Mouse (Mus musculus) megakaryocyte progenitor cell, adult 5-6 weeks (primary cell): ENCODE results near the gene Ppp2r5b. TPM values are rescaled to one million over a fixed set of nuclear protein-coding genes. Genes with fewer than 3 reads are reported as not detected.

Source experiments
- ATAC-seq: replicated peaks from 2 replicates; pipeline ENCODE4 v1.8.0; 2016; ENCODE audit warnings: mild to moderate bottlenecking, moderate TSS enrichment, inconsistent platforms; ENCODE audit not compliant: poor library complexity
- total RNA-seq, 2 experiments: library from RNA; stranded (forward) in 1 of 2; stranded (reverse) in 1 of 2; fragments of 157-497, 149-512 nt in 1 of 2; fragments of 200-1000 nt in 1 of 2; gene quantifications; 2 replicates each; pipeline versions ENCODE4 v1.2.3 to v1.2.4; 2015 to 2017

Ppp2r5b gene
- total RNA-seq, 2 experiments from 2014 or later, result 2.3 to 2.8 TPM

DNA sequence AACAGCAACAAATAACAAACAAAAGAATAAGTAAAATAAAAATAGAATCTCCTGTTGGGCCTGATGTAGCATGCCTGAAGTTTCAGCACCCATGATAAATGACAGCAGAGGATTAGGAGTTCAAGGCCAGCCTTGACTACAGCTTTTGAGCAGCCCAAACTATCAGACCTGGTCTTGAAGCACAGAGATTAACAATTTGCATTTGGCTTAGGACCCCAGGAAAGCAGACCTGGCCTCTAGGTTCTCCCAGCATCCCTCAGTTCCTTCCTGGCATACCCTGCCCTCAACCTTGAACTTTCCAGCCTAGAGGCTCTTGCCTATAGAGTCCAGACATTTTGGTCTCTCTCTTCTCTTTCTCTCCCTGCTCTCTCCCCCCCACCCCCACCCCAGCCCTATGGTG lies 3.1 kb upstream of the Ppp2r5b start:
- ATAC-seq, result no peak

DNA sequence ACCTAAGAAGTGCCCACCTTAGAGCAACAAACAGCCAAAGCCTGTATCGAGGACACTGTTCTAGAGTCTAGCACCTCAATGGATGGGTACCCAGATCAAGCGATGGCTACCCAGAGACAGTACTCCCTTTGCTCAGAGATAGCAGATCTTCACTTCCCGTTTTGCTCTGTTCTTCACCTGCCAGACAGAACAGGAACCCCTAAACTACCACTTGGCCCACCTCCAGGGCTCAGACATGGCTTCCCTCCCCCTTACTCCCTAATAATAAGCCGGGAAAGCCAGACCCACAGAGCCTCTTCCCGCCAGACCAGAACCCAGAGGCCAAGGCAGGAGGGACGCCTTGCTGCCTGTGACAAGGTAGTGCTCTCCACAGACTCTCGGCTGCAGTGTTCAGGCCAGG lies 1.2 kb upstream of the Ppp2r5b start:
- no peak for ATAC-seq

DNA sequence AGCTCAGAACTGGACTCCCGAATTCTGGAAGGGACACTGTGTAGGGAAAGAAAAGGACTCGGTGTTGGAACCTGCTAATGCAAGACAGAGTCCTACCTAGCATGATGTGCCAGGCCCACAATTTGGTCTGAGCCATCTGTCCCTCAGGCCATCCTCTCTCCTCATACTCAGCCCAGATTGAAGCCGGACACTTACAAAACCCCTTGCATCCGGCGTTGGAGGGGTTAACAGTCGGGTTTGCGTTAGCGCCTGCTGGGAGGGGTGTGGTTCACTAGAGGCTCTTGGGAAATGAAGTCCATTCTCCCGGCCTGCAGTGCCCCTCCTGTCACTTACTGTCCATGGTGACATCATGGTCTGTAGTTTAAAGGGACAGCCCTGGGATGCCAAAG lies 375 bp upstream of the Ppp2r5b start:
- peak; percentile 85 for ATAC-seq

DNA sequence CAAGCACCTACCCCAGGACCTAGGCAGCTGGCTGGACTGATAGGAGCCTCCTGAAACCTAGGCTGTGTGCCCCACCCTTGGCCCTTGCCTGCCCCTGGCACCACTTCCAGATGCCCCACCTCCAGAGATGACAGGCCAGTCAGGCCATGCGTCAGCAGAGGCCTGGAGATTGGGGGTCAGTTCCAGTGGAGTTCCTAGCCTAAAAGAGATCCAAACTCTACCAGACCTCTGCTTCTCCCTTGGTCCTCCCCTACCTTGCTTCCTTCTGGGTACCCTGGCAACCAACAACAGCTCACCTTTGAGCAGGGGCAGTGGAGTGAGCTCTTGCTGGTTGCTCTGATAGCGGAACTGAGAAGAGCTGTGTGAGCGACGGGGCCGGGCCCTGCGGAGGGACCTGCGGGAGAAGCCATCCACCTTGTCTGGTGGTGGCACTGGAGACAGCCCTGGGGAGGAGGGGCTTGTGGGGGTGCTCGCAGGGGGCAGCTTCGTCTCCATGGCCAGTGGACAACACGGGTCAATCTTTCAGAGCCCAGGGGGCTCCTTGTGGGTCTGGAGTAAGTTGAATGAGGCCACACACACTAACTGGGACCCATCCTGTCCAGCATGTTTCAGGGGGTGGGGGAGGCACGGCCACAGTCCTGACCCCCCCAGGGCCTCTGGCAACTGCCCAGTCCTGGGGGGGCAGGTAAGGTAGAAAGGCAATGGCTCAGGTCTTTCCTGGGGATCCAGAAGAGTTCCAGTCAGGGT lies 1.2 kb downstream of the Ppp2r5b start:
- peak; percentile 51 for ATAC-seq

DNA sequence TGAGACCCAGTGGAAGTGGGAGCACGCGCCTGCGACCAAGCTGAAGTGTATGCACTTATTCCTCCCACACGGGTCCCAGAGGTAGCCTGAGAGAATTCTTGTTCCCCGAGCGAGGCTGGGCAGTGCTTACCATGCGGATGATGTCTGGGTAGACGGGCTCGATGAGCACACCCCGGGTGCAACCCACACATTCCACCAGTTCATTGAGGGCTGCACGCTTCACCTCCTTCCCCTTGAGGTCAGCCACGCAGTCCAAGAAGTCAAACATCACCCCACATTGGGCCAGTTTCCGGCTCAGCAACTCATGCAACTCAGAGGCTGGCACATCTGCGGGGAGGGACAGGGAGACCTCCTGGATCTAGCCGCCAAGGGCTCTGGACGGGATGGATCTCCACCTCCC lies 2.0 kb downstream of the Ppp2r5b start:
- no peak for ATAC-seq

DNA sequence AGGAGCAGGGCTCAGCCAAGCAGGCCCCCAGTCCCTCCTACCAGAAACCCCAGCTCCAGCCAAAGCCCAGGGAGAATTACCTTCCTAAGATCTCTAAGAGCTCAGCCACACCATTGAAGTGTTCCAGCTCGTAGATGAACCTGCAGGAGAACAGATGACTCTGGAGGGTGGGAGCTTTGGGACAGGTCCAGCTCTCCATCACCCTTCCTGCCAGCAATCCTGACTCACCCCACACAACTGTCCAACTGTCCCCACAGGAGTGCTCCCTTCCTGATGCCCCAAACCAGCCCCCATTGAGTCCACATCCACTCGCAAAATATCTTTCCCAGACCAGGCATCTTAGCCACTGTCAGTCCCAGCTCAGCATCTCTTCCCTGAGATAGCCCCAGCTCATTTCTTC lies 4.6 kb downstream of the Ppp2r5b start:
- no peak for ATAC-seq

DNA sequence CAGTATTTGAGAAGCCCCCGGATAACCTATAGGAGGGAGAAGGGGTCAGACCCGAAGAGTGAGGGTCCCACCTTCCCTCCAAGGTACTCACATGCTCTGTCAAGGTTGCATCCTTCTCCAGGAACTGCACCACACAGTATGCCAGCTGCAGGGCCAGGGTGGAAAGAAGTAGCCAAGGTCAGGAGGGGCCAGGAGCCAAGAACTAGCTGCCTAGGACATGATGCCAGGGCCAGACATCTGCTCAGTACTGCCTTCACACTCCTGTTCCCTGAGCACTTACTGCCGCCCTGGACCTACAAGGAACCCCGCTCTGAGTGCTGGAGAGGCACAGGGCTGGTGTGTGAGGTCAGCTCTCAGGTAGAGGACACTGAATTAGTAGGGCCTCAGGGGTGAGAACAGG lies 5.3 kb downstream of the Ppp2r5b start:
- ATAC-seq, result no peak

DNA sequence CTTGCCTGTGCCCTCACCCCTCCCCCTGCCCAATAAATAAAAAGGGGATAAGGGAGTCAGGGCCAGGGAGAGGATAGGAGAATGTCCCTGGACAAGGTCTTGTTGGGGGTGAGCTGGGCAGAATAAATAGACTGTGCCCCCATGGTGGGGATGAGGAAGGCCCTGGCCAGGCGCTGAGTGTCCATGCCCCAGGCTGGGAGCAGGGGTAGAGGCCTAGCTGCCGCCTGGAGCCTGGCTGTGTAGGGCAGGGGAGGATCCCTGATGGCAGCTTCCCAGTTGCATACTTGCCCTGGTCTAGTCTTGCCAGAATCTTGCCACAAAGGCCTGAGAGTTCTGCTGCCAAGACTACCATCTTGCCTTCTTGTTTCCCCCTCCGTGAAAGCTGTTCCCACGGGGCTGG lies 7.8 kb downstream of the Ppp2r5b start:
- no peak for ATAC-seq

DNA sequence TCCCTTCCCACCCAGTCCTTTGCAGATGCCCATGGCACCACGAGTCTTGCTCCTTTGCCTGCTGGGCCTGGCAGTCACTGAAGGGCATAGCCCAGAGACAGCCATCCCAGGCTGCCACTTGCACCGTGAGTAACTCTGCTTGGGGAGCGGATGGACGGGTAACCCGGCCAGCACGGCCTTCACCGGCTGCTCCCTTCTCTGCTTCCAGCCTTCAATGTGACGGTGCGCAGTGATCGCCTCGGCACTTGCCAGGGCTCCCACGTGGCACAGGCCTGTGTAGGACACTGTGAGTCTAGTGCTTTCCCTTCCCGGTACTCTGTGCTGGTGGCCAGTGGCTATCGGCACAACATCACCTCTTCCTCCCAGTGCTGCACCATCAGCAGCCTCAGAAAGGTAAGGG lies 8.9 kb downstream of the Ppp2r5b start:
- ATAC-seq, result no peak

DNA sequence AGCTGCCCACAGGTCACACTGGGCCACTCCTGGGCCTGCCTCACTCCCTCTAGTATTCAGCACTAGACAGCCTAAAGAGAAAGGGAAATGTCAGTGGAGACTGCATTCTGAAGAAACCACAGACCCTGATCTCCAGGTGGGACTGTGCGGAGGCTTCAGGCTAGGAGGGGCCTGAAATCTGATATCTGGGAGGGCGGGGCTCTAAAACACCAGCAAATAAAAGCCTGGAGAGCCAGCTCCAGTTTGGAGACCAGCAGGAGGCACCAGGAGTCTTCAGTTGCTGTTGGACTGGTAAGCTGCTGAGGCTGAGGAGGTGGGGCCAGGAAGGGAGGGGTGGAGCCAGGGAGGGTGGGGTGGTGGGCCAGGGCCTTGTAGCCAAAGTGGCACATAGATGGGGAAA lies 9.5 kb downstream of the Ppp2r5b start, which contains the start of gene Gpha2:
TSS of gene Gpha2 (plus strand) at position 246 of the 400 bp plus-strand sequence.
- peak; percentile 57 for ATAC-seq

DNA sequence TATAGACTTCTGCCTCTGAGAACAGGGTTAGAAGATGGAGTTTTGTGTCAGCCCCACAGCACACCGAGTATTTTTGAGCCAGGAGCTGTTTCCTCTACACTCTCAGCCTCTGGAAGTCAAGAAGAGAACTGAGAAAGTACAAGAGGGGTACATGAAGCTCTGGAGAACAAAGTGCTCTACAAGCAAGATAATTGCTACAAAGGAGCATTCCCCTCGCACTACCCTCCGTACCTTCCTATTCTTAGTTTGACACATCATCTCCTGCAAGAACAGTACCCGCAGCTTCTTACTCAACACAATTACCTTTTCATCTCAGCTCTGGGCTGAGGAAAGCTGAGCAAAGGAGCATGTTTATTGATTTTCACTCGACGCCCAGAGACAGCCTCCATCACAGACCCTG lies 17.1 kb downstream of the Ppp2r5b start:
- ATAC-seq, result no peak

DNA sequence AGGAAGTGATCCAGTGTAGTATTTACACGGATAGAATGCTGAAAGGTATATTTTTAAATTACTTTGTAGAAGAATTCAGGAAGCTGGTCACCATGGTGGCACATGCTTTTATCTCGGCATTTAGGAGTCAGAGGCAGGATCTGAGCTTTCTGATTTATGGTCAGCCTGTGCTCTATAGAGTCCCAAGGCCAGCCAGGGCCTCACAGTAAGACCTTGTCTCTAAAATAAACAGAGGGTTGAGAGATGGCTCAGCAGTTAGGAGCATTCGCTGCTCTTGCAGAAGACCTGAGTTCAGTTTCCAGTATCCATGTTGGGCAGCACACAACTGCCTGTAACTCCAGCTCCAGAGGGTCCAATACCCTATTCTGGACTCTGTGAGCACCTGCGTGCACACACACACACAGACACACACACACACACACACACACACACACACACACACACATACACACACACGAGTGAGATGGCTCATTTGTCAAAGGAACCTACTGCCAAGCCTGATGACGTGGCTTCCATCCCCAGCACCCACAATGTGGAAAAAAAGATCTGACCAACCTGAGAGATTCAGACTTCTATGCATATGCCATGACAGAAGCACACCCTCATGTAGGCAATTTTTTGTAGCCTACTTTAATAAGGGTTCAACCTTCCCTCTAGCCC lies 19.5 kb downstream of the Ppp2r5b start:
- ATAC-seq, result no peak

DNA sequence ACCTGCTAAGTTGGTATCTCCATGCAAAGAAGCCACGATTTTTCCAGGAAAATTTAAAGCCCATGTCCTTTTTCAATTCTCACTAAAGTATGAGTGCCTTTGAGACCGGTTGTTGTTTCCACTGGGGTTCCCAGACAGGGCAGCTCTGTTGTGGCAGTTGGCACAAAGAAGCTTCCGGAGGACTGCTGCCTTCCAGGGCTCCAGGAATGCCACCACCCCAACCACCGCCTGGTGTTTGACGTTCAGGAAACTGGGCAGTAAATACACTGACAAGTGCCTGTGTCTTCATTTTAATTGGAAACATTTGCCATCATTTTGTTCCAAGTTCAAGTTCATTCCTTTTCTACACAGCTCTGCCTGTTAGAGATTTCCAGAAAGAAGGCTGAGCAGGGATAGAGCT lies 29.0 kb downstream of the Ppp2r5b start:
- ATAC-seq, result no peak

DNA sequence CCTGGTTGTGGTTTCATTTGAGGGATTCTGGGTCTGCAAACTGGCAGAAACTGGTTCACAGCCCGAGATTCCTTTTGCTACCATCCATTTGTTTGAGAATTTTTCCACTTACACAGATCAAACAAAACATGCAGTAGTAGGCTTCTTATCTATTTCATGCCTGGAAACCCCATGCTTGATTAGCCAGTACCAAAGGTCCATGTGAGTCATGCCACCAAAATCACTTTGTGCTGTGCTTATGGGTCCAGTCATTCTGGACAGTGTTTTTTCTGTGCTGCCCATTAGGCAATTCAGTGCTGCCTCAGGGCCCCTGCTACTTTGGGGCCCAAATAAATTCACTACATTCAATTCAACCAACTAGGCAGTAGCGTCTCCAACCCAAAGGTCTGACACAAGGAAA lies 31.4 kb downstream of the Ppp2r5b start:
- ATAC-seq, result no peak

DNA sequence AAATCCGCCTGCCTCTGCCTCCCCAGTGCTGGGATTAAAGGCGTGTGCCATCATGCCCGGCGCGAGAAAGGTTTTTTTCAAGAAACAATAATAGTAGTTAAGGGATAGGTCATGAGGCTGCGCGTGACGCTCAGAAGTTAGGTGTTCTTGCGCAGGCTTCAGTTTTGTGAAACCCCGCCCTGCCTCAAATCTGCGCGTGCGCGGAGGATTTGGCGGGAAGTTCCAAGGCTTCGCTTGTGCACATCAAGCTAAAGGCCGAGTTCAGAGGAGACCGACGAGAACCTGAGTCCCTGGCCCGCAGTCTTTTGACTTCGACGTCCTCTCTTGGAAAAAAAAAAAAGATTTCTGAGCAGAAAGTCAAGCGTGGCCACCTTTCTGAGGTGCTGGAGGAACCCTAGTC lies 51.5 kb downstream of the Ppp2r5b start, which contains the start of gene Majin:
TSS of gene Majin (plus strand) at position 258 of the 400 bp plus-strand sequence.
- ATAC-seq, result no peak

DNA sequence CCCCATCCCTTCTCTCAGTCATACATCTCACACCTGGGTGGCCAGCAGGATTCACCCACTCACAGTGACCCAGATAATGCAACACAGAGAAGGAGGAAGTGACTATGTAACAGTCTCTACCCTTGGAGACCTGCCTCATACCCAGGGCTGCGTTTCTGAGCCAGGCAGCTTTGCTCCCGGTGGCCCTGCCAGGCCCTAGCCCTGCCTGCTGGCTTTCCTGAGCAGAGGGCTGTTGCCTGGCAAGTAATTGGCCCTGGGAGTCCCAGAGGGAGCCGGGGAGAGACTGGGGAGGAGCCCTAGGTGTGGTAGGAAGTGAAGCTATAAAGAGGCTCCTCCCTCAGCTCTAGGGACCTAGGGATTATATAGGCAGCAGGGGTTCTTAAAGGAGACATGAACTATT lies 53.1 kb downstream of the Ppp2r5b start:
- ATAC-seq, result 0 out of 2 replicates have a peak, but pooled peaks have one; percentile 26

DNA sequence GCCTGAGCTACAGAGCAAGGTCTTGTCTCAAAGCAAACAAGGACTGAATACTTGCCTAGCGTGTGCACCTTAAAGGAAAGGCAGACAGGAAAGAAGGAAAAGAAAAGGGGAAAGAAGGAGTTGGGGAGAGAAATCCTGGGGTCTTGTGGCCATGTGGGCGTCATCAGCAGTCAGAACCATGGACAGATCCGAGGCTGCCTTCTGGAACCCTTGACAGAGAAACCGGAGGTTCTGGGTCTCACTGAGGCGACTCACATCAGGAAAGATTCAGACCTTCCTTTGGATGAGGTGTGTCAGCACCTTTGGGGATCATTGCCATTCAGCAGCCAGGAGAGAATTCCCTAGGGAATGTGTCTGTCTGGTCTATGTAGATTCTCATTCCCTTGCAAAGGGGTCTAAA lies 54.0 kb downstream of the Ppp2r5b start:
- no peak for ATAC-seq

DNA sequence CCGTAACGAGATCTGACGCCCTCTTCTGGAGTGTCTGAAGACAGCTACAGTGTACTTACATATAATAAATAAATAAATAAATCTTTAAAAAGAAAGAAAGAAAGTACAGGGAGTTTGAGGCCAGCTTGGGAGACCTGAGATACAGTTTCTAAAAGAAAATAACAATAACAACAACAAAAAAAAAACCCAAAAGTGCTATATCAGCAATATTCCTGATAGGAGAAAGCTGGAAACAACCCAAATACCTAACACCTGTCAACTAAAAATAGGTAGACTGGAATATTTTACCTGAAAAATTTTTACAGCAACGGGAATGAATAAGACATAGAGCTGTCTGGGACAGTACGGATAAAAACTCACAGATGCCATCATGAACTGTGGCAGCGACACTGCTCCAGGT lies 56.9 kb downstream of the Ppp2r5b start:
- ATAC-seq, result no peak
